Mouse (Mus musculus) limb, embryonic 11.5 days (tissue): ENCODE measurements around the gene A530016L24Rik. TPM values are rescaled to one million over a fixed set of nuclear protein-coding genes. Genes with fewer than 3 reads are reported as not detected.

Experiments used
- ATAC-seq: fragments of 200-750 bp; cut with Nextera tagmentation; 2 replicates; pipeline ENCODE4 v1.8.0; 2017; ENCODE audit warnings: low read depth; ENCODE audit not compliant: insufficient number of reproducible peaks, low FRiP score, low TSS enrichment
- DNase-seq: peaks from one replicate; pipeline ENCODE4 v3.0.0-alpha.2; 2015; ENCODE audit warnings: low spot score
- H3K27ac ChIP-seq: fragments of 300-500 bp; sonication (generic); replicated peaks from 2 replicates; pipeline ENCODE4 v1.5.1; 2014; ENCODE audit warnings: low read depth, mild to moderate bottlenecking, low read length
- H3K27me3 ChIP-seq: fragments of 300-500 bp; sonication (generic); 2 replicates; pipeline ENCODE4 v1.6.1; 2014; ENCODE audit warnings: mild to moderate bottlenecking, low read length, mixed read lengths; ENCODE audit not compliant: control insufficient read depth, insufficient read depth
- H3K36me3 ChIP-seq: fragments of 300-500 bp; sonication (generic); 2 replicates; pipeline ENCODE4 v1.6.1; 2014; ENCODE audit warnings: mild to moderate bottlenecking, low read length, moderate library complexity, mixed read lengths; ENCODE audit not compliant: control insufficient read depth, insufficient read depth
- H3K4me1 ChIP-seq: fragments of 300-500 bp; sonication (generic); 2 replicates; pipeline ENCODE4 v1.6.1; 2014; ENCODE audit warnings: low read length, mixed read lengths; ENCODE audit not compliant: control insufficient read depth, insufficient read depth
- H3K4me2 ChIP-seq: fragments of 300-500 bp; sonication (generic); 2 replicates; pipeline ENCODE4 v1.6.1; 2014; ENCODE audit warnings: low read depth, mild to moderate bottlenecking, moderate library complexity; ENCODE audit not compliant: severe bottlenecking
- H3K4me3 ChIP-seq: fragments of 300-500 bp; sonication (generic); 2 replicates; pipeline ENCODE4 v1.5.1; 2014; ENCODE audit warnings: low read depth, low read length
- H3K9ac ChIP-seq: fragments of 300-500 bp; sonication (generic); 2 replicates; pipeline ENCODE4 v1.6.1; 2014; ENCODE audit warnings: mild to moderate bottlenecking, low read length
- H3K9me3 ChIP-seq: fragments of 300-500 bp; sonication (generic); 2 replicates; pipeline ENCODE4 v1.6.1; 2016; ENCODE audit warnings: low read length; ENCODE audit not compliant: control insufficient read depth
- WGBS: fragments of 180-500 bp; shearing (Covaris S2); extraction: QIAGEN DNeasy Blood & Tissue Kit; methylation state at CpG from one replicate; pipeline ENCODE4 v1.1.7; 2014; 5-methylcytosine and 5-hydroxymethylcytosine counted together
- polyA plus RNA-seq: library from polyadenylated mRNA; unstranded; fragments of >200 nt; fragmentation: Nextera tagmentation; extraction: Ambion mirVana; gene quantifications from 2 replicates; pipeline ENCODE4 v1.2.1, GENCODE M21; 2014

Gene A530016L24Rik
- polyA plus RNA-seq, 1 experiment from 2014 or later: not detected

DNA sequence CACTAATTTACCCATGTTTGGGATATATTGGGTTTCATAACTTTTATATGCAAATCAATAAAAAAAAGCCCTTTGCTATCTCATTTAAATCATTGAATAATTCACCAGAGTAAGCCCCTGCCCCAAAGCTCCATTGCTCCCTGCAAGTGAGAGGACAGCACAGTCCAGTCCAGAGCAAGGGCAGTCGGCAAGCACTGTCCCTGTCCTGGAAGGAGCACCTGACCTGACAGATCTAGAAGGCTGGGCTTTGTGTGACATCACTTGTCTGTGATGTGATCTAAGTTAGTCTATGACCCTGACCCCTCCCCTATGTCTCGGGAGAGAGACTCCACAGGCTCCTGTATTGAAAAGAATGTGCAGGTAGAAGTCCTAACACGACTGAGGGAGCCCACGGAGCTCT lies 44.5 kb downstream of the A530016L24Rik start:
- H3K27ac ChIP-seq: no peak overlapping the region
- H3K4me1 ChIP-seq: no peaks in the 10 kb centered on the region
- no peak overlapping the region for H3K4me2 ChIP-seq
- DNase-seq (no peak), ATAC-seq (no peak)
- no peak overlapping the region for H3K9ac ChIP-seq
- H3K36me3 ChIP-seq: no peaks in the 10 kb centered on the region
- H3K9me3 ChIP-seq: no peaks in the 10 kb centered on the region
- 68% methylated on average over 4 of the region's 4 CpGs for WGBS
- no peak overlapping the region for H3K4me3 ChIP-seq
- H3K27me3 ChIP-seq: no peaks in the 10 kb centered on the region

DNA sequence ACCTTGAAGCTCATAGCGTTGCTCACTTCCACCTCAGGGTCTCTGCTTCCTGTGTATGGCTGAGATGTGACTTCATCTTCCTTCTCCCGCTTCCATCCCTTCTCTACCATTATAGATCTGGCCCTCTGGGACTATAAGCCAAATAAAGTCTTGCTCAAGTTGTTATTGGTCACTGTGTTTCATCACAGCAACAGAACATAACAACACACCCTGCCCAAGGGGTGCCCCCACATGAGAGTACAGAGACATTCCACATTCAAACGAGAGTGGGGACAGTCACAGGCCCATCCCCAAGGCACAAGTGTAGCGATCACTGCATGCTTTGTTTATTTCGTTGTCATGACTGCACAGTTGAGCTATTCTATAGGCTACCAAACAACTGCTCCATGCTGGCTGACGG lies 48.0 kb downstream of the A530016L24Rik start:
- Histone ChIP-seq H3K4me2 (no peak overlapping the region), H3K27me3 (no peaks in the 10 kb centered on the region), H3K9ac (no peak overlapping the region), H3K4me3 (no peak overlapping the region), H3K9me3 (no peaks in the 10 kb centered on the region), H3K36me3 (no peaks in the 10 kb centered on the region), H3K27ac (no peak overlapping the region), H3K4me1 (no peaks in the 10 kb centered on the region)
- no peak for ATAC-seq
- no peak for DNase-seq
- 89% methylated on average over 6 of the region's 6 CpGs for WGBS

DNA sequence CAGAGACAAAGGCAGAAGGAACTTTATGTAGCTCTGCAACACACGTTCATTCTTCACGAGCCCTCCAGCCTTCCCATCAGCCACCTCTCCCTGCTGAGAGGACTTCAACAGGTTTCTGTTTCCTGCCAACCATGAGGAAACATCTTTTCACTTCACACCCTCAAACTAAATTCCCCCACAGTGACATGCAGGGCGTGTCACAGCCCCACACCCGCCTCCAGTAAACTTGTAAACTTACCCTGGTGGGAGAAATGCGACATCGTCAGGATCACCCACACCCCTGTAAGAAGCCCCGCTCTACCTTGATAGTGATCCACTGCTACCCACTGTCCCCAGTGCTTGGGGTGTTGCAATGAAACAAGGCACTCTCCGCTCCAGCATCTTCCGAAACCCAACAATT lies 49.1 kb downstream of the A530016L24Rik start:
- 79% methylated on average over 9 of the region's 9 CpGs for WGBS
- H3K4me1 ChIP-seq: no peaks in the 10 kb centered on the region
- H3K9me3 ChIP-seq: no peaks in the 10 kb centered on the region
- no peak overlapping the region for H3K27ac ChIP-seq
- no peak overlapping the region for H3K4me3 ChIP-seq
- DNase-seq (no peak), ATAC-seq (no peak)
- no peak overlapping the region for H3K9ac ChIP-seq
- no peak overlapping the region for H3K4me2 ChIP-seq
- H3K36me3 ChIP-seq: no peaks in the 10 kb centered on the region
- H3K27me3 ChIP-seq: no peaks in the 10 kb centered on the region

DNA sequence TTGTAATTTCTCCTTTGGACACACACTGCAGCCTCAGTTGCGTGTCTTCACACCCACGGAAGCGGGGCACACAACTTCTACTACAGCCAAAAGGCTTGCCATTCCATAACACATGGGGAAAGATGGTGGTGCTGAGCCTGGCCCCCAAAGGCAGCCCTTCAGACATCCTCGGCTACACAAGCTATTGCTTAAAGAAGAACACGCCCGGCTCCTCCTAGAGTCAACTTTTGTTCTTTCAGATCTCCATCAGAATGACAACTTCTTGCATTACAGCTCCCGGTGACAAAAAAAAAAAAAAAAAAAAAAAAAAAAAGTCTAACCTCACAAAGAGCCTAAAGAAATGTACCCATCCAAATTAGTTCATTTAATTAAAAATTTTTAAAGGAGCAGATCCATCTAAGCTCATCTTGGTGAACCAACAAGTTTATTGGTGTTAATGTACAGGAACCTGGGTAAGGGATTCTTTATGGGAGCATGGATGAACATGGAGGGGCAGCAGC lies 50.3 kb downstream of the A530016L24Rik start:
- WGBS: 90% methylated on average over 7 of the region's 7 CpGs
- no peak for ATAC-seq
- no peaks in the 10 kb centered on the region for H3K27me3 ChIP-seq

DNA sequence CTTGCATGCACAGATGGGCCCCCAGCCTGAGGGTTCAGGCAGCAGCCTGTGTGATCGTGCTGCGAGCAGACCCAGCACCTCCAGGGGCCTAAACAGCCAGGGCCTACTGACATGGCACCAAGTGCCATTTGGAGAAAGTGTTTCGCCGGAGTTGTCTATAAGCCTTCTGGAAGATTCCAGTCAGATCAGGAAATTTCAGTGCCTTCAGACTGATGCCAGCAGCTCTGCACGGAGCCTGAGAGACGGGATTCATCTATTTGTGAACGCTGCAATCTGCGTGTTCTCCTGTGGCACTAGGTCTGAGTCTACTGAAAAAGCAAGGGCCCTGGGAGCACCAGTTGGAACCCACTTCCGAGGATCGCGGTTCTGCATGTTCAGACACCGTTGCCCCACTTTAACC lies 51.1 kb downstream of the A530016L24Rik start:
- ATAC-seq (no peak), DNase-seq (no peak)
- no peaks in the 10 kb centered on the region for H3K36me3 ChIP-seq
- 92% methylated on average over 12 of the region's 12 CpGs for WGBS
- no peak overlapping the region for H3K9ac ChIP-seq
- H3K9me3 ChIP-seq: no peaks in the 10 kb centered on the region
- no peak overlapping the region for H3K27ac ChIP-seq
- no peaks in the 10 kb centered on the region; the same call in 1 of the 2 replicates for H3K4me1 ChIP-seq
- no peaks in the 10 kb centered on the region for H3K27me3 ChIP-seq
- H3K4me3 ChIP-seq: no peak overlapping the region
- H3K4me2 ChIP-seq: no peak overlapping the region

More for the DNA sequence above, 50.3 kb downstream of the A530016L24Rik start:
- no peak overlapping the region for H3K9ac ChIP-seq
- no peaks in the 10 kb centered on the region for H3K9me3 ChIP-seq
- no peak overlapping the region for H3K4me3 ChIP-seq
- H3K36me3 ChIP-seq: no peaks in the 10 kb centered on the region
- H3K27ac ChIP-seq: no peak overlapping the region
- no peak overlapping the region for H3K4me2 ChIP-seq
- H3K4me1 ChIP-seq: no peaks in the 10 kb centered on the region
- no peak for DNase-seq

DNA sequence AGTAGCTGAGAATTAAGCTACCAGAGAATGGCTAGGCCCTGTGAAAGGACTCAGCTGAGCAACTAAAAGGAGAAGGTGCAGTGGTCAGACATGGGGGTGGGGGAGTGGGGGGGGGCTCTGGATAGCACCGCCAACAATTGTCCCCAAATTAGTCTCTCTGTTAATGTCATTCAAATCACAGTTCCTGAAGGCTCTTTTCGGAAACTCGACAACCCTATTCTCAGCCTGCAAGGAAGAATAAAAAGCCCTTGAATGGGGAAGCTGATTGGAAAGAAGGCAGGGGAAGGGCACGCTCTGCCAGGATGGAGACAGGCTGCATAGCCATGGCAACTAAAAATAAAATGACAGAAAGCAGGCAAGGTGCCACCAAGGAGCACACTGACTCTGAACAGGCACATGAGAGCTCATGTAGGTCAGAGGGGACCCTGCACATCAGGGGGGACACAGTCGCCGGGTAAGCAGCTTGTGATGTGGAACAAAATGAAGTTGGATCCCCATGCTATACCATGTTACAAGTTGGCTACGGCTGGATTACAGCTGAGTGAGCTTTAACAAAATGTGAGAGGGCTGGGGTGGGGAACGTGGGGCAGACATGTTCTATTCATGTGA lies 52.3 kb downstream of the A530016L24Rik start:
- H3K9ac ChIP-seq: no peak overlapping the region
- H3K9me3 ChIP-seq: no peaks in the 10 kb centered on the region
- no peaks in the 10 kb centered on the region for H3K36me3 ChIP-seq
- 85% methylated on average over 8 of the region's 8 CpGs for WGBS
- no peak overlapping the region for H3K4me3 ChIP-seq
- no peak overlapping the region for H3K27ac ChIP-seq
- H3K4me1 ChIP-seq: no peaks in the 10 kb centered on the region; the same call in 1 of the 2 replicates
- H3K27me3 ChIP-seq: no peaks in the 10 kb centered on the region
- ATAC-seq (no peak), DNase-seq (no peak)
- H3K4me2 ChIP-seq: no peak overlapping the region

DNA sequence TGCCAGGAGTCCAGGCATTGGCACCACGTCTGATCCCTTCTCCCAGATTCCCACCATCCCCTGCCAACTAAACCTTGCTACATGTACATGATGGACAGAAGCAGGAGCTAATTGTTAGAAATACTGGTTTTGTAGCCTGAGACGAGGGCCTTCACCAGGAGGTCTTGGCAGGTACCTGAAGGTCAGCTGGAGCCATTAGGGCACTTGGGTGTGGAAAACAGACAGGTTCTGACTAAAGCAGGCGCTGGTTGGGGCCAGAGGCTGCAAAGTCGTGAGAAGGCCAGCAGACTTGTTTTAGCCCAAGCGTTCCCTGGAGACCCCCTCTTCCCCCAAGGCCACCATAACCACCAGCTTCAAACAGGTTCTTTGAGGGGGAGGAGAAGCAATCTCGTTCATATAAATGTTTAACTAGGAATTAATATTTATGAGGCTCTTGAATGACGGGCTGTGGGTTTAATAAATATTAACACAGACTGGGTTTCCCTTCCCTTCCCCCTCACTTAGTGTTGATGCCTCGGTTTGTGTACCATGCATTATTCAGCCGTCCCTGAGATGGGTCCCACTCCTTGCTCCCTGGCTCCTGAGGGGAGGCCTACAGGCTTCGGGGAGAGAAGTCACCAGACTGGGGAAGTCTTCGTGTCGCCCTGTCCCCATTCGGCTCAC lies 53.1 kb downstream of the A530016L24Rik start:
- Histone ChIP-seq H3K4me1 (no peaks in the 10 kb centered on the region; the same call in 1 of the 2 replicates), H3K9ac (no peak overlapping the region), H3K9me3 (no peaks in the 10 kb centered on the region), H3K27ac (no peak overlapping the region), H3K27me3 (no peaks in the 10 kb centered on the region), H3K4me3 (no peak overlapping the region), H3K36me3 (no peaks in the 10 kb centered on the region), H3K4me2 (no peak overlapping the region)
- ATAC-seq (no peak), DNase-seq (no peak)
- 67% methylated on average over 13 of the region's 13 CpGs for WGBS

DNA sequence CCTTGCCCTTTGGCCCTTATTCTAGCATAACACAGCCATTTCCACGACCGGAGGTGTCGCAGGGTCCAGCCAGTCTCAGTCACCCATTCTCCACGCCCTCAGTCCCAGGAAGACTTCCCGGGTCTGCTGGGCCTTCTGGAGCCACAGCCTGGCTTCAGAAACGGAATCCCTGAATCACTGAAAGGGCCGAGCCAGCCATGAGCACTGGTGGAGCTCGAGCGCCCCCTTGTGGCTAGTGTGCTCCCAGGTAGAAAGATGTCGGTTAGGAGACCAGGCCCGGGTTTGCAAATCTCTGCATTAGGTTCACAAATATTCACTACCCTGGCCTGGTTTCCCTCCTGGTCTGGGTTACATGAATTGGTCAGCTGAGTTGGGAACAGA lies 53.7 kb downstream of the A530016L24Rik start:
- Histone ChIP-seq H3K36me3 (no peaks in the 10 kb centered on the region), H3K9me3 (no peaks in the 10 kb centered on the region), H3K4me3 (no peak overlapping the region), H3K4me2 (no peak overlapping the region), H3K9ac (no peak overlapping the region), H3K27ac (no peak overlapping the region), H3K4me1 (no peaks in the 10 kb centered on the region; the same call in 1 of the 2 replicates), H3K27me3 (no peaks in the 10 kb centered on the region)
- WGBS: 7% methylated on average over 11 of the region's 11 CpGs
- ATAC-seq (peak; percentile 38; the same call in 1 of the 2 replicates), DNase-seq (peak; percentile 98)
